Mouse (Mus musculus) midbrain, embryonic 11.5 days (tissue): ENCODE data around the gene Fam161b. TPM values are rescaled to one million over a fixed set of nuclear protein-coding genes. Genes with fewer than 3 reads are reported as not detected.

ENCODE experiments used
- ATAC-seq: fragments of 200-750 bp; cut with Nextera tagmentation; 2 replicates; pipeline ENCODE4 v1.8.0; 2017; ENCODE audit warnings: moderate TSS enrichment, moderate library complexity; ENCODE audit not compliant: low FRiP score
- DNase-seq: peaks from one replicate; pipeline ENCODE4 v3.0.0; 2015; ENCODE audit warnings: low spot score; ENCODE audit errors: missing footprints
- H3K27ac ChIP-seq: fragments of 300-500 bp; sonication (generic); 2 replicates; pipeline ENCODE4 v1.5.1; 2014; ENCODE audit warnings: low read depth, low read length
- H3K27me3 ChIP-seq: fragments of 300-500 bp; sonication (generic); 2 replicates; pipeline ENCODE4 v1.6.1; 2014; ENCODE audit warnings: mild to moderate bottlenecking, low read length, moderate library complexity, mixed read lengths; ENCODE audit not compliant: control insufficient read depth, insufficient read depth
- H3K36me3 ChIP-seq: fragments of 300-500 bp; sonication (generic); 2 replicates; pipeline ENCODE4 v1.6.1; 2014; ENCODE audit warnings: mild to moderate bottlenecking, low read length, moderate library complexity, mixed read lengths; ENCODE audit not compliant: control insufficient read depth, insufficient read depth
- H3K4me1 ChIP-seq: fragments of 300-500 bp; sonication (generic); 2 replicates; pipeline ENCODE4 v1.6.1; 2014; ENCODE audit warnings: low read length; ENCODE audit not compliant: control insufficient read depth, insufficient read depth
- H3K4me2 ChIP-seq: fragments of 300-500 bp; sonication (generic); 2 replicates; pipeline ENCODE4 v1.6.1; 2014; ENCODE audit warnings: mild to moderate bottlenecking, moderate library complexity
- H3K4me3 ChIP-seq: fragments of 300-500 bp; sonication (generic); 2 replicates; pipeline ENCODE4 v1.5.1; 2014; ENCODE audit warnings: low read depth, low read length
- H3K9ac ChIP-seq: fragments of 300-500 bp; sonication (generic); 2 replicates; pipeline ENCODE4 v1.6.1; 2014; ENCODE audit warnings: low read length
- H3K9me3 ChIP-seq: fragments of 300-500 bp; sonication (generic); 2 replicates; pipeline ENCODE4 v1.6.1; 2016; ENCODE audit warnings: low read length; ENCODE audit not compliant: control insufficient read depth
- WGBS: fragments of 180-500 bp; shearing (Covaris S2); extraction: QIAGEN DNeasy Blood & Tissue Kit; methylation state at CpG from one replicate; pipeline ENCODE4 v1.1.7; 2014; 5-methylcytosine and 5-hydroxymethylcytosine counted together
- polyA plus RNA-seq: library from polyadenylated mRNA; unstranded; fragments of >200 nt; fragmentation: Nextera tagmentation; extraction: Ambion mirVana; gene quantifications from 2 replicates; pipeline ENCODE4 v1.2.1, GENCODE M21; 2014

The Fam161b gene
- polyA plus RNA-seq, 1 experiment from 2014 or later, result 7.3 TPM

DNA sequence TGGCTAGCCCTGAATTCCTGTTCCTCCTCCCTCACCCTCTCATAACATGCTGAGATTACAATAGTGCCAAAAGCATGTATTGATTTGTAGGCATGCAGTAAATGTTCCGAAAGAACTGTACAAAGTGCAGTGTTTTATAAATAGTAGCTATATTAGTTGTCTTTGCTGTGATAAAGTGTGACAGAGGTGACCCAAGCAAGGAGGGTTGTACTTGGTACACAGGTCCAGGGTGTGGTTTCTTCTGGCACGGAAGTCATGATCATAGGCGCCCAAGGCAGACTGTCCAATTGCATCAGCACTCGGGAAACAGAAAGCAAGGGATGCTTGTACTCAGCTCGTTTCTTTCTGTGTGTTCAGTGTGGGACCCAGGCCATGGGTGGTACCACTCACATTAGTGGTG, 57.5 kb downstream of the Fam161b start:
- Histone ChIP-seq H3K27me3 (no peaks in the 10 kb centered on the region), H3K9ac (no peak overlapping the region), H3K36me3 (0 out of 2 replicates have a peak, but pooled peaks cover 2% of the 10 kb centered on the region), H3K9me3 (no peaks in the 10 kb centered on the region), H3K27ac (no peak overlapping the region), H3K4me3 (no peak overlapping the region), H3K4me1 (no peaks in the 10 kb centered on the region), H3K4me2 (no peak overlapping the region)
- ATAC-seq (no peak), DNase-seq (no peak)
- WGBS, result 90% methylated on average over 5 of the region's 5 CpGs

- 0 out of 2 replicates have a peak, but pooled peaks cover 2% of the 10 kb centered on the region for H3K36me3 ChIP-seq
- 94% methylated on average over 2 of the region's 2 CpGs for WGBS
- no peak overlapping the region for H3K9ac ChIP-seq
- no peak for ATAC-seq
- H3K9me3 ChIP-seq, result no peaks in the 10 kb centered on the region
- no peaks in the 10 kb centered on the region for H3K27me3 ChIP-seq
- H3K4me3 ChIP-seq, result no peak overlapping the region
- DNase-seq, result no peak
- no peak overlapping the region for H3K4me2 ChIP-seq
- no peak overlapping the region for H3K27ac ChIP-seq
- no peaks in the 10 kb centered on the region for H3K4me1 ChIP-seq
Measured at GRCm38 (mm10) chr12:84299265-84299664, 62.4 kb downstream of the Fam161b start.

GRCm38 (mm10) chr12:84297851-84298250, 63.8 kb downstream of the Fam161b start:
- 0 out of 2 replicates have a peak, but pooled peaks cover 5% of the 10 kb centered on the region for H3K36me3 ChIP-seq
- 96% methylated on average over 6 of the region's 6 CpGs for WGBS

More at GRCm38 (mm10) chr12:84297851-84298250, 63.8 kb downstream of the Fam161b start:
- H3K27me3 ChIP-seq, result no peaks in the 10 kb centered on the region
- no peak overlapping the region for H3K4me3 ChIP-seq
- H3K4me1 ChIP-seq, result no peaks in the 10 kb centered on the region
- ATAC-seq, result no peak
- H3K4me2 ChIP-seq, result no peak overlapping the region
- no peak for DNase-seq
- H3K9me3 ChIP-seq, result no peaks in the 10 kb centered on the region
- H3K9ac ChIP-seq, result no peak overlapping the region
- no peak overlapping the region for H3K27ac ChIP-seq

Other genes with a start within 250 kb of the Fam161b start
- gene Dnal1, start 247.5 kb downstream of the Fam161b start, polyA plus RNA-seq, result 4.9 and 5.4 TPM in 2 replicates
- gene Pnma1, start 213.3 kb downstream of the Fam161b start, polyA plus RNA-seq, result 3.4 and 3.8 TPM in 2 replicates
- 3.4 and 3.9 TPM in 2 replicates for gene Elmsan1, start 143.0 kb downstream of the Fam161b start, polyA plus RNA-seq
- gene Ptgr2, start 76.6 kb downstream of the Fam161b start, polyA plus RNA-seq, result 18.6 and 18.8 TPM in 2 replicates
- gene Zfp410, start 45.0 kb downstream of the Fam161b start, polyA plus RNA-seq, result 121 and 122 TPM in 2 replicates
- gene Coq6, start 176 bp downstream of the Fam161b start, polyA plus RNA-seq, result 42.0 and 42.6 TPM in 2 replicates
- gene Entpd5, start 47.2 kb upstream of the Fam161b start, polyA plus RNA-seq, result 8.8 and 9.3 TPM in 2 replicates
- gene Bbof1, start 47.2 kb upstream of the Fam161b start, polyA plus RNA-seq, result 0.70 and 0.81 TPM in 2 replicates
- gene Rnf113a2, start 55.4 kb upstream of the Fam161b start, polyA plus RNA-seq, result 28.0 and 30.8 TPM in 2 replicates
- gene Aldh6a1, start 89.2 kb upstream of the Fam161b start, polyA plus RNA-seq, result 25.5 and 26.9 TPM in 2 replicates
- 42.2 and 45.7 TPM in 2 replicates for gene Lin52, start 89.6 kb upstream of the Fam161b start, polyA plus RNA-seq
- 0.66 and 0.99 TPM in 2 replicates for gene Vsx2, start 207.9 kb upstream of the Fam161b start, polyA plus RNA-seq